Mouse (Mus musculus) MEL (cell line): ENCODE results near the gene Cux1.

Experiments used
- MAX ChIP-seq: IDR thresholded peaks from 2 replicates; pipeline ENCODE4 v1.6.1; 2011; ENCODE audit warnings: low read length, improper control_type of control experiment
- MYB ChIP-seq: IDR thresholded peaks from 2 replicates; pipeline ENCODE4 v1.6.1; 2011; ENCODE audit warnings: mild to moderate bottlenecking, low read depth, low read length, improper control_type of control experiment

- no peak for TF ChIP-seq MYB
- TF ChIP-seq MAX = no peak
Observed at GRCm38 (mm10) chr5:136248441-136248840, 318.8 kb downstream of the Cux1 start.
